Mouse (Mus musculus) embryo, embryonic 10 days (tissue): ENCODE data around the gene Ldlrad1.

Experiments used
- DNase-seq: peaks from one replicate; pipeline ENCODE4 v3.0.0-alpha.2; 2015; ENCODE audit warnings: low spot score

Ldlrad1 gene

DNA sequence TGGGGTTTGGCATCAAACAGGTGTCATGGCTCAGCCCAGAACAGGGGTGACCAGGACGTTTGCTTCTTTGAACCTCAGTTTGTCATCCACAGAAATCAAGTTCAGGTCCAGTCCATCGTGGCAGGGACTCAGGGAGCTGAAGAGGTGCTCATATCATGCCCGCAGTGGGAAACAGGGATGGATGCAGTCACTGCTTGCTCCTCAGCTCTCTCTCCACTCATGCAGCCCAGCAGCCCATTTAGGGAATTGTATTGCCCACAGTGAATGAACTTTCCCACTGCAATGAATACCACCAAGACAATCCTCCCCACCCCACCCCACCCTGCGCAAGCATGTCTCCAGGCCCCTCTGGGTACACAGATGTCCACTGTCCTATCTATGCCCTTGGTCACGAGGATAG, 3.0 kb downstream of the Ldlrad1 start:
- DNase-seq: no peak

DNA sequence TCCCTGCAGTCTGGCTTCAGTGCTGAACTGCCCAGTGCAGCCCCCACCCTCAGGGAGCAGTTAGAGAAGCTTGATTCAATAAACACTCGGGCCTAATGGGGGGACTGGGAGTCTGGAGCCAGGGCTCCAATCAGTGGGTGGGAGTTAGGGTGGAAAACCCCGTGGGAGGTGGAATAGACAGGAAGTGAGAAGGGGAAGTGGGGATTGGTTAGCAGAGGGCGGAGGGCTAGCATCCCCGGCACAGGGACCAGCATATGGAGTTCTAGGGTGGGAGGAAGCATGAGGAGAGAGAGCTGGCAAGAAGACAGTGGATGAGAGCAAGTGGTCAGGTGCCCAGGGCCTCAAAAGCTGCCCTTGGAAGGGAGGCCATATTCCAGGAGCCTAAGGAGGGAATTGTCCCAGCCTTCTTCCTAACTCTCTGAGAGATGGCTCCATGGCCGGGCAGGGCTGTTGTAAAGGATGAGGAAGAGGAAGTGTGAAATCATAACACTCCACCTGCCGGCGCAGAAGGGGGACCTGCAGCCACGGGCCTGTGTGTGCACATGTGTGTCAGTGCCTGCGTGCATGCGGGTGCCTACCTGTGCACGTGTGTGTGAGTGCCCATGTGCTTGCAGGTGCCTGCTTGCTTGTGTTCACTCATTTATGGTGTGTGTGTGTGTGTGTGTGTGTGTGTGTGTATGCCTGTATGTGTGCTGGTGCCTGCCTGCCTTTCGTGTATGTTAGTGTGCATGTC, 4.5 kb downstream of the Ldlrad1 start:
- no peak for DNase-seq

DNA sequence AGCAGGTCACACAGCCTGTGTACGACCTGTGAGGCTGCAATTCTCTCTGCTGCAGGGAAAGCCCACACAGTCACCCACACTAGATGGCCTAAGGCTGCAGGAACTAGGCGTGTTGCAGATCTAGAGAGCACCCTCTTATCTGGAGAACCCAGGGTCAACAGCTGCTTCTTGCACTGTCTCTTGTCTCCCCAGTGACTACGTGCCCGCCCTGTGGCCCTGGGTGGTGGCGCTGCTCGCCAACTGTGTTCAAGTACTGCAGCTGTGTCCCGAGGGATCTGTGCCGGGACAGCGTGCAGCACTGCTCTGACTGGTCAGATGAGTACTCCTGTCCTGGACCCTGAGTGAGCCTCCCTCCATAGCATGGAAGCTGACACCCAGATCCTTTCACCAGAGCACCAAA, 8.6 kb downstream of the Ldlrad1 start:
- no peak for DNase-seq

DNA sequence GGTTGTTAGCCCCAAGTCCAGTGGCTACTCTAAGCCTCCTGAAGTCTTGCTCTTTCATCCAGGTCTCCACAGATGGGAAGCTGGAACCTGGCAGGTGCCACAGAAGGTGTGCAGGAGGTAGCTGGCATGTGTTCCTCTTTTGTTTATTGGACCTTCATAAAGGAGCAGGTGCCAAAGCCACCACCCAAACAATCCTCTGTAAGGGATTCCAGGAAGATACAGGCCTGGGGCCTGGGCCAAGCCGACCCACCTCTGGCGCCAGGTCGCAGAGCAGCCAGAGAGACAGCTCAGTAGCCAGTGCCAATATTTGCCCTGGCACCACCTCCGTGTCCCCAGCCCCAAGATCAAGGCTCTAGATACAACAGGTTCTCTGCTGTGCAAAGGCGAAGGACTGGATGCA, 12.5 kb downstream of the Ldlrad1 start:
- no peak for DNase-seq

DNA sequence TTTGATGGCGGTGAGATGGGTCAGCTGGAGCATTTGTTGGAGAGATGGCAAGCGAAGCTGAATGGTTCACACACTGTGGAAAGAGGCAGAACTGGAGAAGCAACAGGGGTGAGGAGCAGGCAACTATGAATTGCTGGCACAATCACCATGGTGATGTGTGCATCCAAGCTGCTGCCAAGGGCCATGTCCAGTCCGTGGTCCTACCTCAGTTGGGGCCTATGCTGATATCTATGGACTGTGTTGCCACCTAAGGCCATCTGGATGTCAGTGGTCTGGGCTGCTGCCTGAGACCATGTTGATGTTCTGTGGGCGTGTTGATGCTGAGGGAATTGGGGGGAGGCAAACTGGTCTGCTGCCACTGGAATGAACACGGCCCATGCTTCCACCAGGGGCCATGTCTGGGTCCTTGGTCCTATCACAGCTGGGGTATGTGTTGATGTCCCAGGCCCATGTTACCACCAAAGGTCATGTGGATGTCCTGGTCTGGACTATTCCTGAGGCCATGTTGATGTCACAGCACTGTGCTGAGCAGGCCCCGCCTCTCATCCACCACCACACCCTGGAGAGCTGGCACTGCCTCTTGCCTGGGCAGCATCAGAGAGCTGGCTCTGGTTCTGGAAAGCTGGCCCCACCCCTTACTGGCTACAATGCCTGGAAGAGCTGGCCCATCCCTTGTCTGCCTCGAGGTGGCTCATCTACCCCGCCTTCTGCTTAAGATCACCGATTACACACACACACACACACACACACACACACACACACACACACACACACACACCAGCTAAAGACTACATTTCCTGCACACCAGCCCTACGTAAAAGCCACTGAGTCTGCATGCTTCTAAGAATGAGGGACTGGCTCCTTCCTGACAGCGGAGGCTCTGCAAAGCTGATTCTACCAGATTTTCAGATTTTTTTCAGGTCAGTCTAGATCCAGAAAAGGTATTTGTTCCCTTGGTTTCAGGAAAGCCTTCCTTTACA, 14.5 kb downstream of the Ldlrad1 start:
- DNase-seq: no peak

DNA sequence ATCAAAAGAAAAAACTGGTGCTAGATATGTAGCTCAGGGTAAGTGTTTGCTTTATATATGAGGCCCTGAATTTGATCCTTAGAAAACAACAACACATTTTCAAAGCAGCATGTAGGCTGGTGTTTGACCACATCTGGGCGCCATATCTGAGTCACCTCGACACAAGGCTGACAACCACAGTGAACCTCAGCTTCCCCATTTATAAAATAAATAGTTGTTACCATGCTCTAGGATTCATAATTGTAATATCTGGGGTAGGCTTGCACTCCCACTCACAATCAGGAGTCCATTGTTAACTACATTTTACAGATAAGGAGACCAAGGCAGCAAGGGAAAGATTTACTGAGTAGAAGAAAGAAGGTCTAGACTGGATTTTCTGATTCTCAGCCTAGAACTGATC, 17.3 kb downstream of the Ldlrad1 start:
- DNase-seq: no peak

DNA sequence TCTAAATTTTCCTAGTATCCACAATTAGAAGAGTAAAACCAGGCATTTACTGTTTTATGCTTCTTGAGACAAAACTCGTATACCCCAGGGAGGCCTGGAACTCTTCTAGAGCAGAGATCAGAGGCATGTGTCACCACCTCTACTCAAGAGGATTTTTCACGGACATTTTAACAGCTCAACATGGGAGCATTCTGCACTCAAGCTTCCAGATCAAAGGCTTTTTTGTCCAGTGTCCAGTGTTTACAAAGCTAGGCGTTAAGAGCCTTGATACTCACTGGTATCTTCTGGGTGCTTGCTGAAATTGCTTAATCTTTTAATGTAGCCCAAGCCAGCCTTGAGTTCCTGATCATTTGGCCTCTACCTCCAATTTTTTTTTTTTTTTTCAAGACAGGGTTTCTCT, 23.2 kb downstream of the Ldlrad1 start:
- DNase-seq: no peak

DNA sequence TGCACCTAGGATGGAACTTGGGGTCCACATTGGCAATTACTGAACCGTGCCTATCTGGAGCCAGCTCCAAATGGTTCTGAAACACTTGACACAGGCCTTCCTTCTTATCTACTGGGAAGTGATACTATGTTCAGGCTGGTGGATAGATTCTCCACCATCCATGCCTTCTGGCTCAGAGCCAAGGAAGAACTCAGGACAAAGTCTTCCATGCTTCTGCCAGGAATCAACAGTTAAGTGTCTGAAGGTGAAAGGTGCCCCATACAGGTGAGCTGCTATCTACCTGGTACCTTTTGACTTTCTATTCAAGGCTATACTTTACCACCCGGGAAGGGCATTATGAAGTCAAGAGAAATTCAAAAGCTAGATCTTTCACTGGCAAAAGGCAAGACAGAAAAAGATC, 29.3 kb downstream of the Ldlrad1 start:
- no peak for DNase-seq

DNA sequence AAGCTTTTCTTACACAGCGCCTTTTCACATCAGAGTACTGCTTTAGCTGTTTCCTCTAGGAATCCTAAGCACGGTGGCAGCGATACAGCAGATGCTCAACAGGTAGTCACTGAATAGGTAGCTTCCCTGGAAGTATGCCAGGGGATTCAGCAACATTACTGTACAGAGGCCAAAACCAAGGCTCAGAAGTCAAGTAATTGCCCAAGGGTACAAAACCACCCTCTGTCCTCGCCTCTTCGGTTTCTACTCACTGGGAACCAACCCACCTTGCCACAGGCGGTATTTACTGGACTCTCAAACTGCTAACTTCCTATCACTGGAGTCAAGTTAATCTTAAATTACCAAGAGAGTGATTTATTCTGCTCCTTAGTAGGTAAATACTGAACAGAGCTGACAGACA, 31.2 kb downstream of the Ldlrad1 start:
- no peak for DNase-seq

DNA sequence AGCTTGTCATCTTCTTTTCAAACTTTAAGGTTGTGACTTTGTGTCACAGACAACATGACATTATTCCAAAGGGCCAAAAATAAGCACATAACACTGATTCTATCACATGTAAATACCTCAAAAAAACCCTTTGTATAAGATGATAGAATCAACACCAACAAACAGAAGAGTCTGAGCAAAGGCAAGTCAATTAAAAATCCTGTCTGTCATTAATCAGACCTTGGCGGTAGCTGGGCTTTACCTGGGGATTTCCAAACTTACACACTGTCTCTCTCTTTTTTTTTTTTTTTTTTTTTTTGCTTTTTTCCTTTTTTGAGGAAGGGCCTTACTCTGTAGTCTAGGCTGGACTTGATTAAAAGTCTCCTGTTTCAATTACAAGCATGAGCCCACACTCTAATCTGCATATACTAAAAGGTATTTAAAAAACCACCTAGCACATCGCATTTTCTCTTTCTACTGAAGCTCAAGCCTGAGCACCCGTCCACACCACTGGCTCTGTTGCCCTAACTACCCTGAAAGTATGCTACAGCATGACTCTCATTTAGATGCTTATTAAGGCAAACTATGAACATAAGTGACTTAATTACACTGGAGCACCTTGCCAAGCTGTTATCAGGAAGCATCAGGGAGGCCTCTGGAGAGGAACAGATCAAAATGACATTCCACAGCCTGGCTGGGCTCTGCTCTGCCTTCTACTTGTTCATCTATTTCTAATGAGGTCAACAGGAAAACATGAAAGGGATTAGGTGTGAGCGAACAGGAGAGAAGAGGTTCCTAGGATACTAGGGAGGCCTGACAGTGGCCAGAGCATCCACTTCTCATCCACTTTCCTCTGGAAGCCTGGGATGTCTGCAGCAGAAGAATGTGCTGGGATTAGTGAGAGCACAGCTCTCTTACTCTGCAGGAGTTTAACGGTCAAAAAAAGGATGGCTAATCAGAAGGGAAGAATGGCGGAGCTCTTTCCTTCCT, 34.7 kb downstream of the Ldlrad1 start:
- no peak for DNase-seq

DNA sequence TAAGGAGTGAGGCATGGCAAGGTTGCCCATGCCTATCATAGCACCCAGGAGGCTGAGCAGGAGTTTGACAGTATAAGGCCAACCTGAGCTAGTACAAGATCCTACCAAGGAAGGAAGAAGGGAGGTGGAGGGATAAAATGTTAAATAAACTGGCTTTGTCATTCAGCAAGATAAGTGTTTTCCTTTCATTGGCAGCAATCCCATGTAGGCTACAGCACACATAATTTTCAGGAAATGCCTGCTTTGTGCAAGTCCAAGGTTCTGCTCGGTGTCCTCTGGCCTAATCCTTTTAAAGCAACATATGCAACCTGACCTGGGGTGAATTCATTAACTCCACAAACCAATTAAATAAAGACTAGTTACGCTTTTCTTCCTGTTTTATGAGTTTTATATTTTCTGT, 36.4 kb downstream of the Ldlrad1 start:
- no peak for DNase-seq

DNA sequence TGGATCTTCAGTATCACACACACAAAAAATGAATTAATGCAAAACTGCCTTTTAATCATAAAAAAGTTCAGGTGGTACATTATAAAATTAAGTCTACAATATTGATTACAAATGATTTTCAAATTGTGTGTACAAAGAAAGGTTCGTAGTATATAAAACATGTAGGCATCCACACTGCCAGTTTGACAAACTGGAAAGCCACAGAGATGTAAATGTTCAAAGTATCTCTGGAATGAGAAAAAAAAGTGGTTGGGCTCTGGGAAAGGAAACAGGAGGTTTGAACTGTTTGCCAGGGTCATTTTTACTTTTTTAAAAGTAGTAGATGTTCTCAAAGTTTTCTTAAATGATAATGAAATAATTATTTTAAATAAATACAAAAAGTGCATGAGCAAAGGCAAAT, 37.1 kb downstream of the Ldlrad1 start:
- DNase-seq: no peak

DNA sequence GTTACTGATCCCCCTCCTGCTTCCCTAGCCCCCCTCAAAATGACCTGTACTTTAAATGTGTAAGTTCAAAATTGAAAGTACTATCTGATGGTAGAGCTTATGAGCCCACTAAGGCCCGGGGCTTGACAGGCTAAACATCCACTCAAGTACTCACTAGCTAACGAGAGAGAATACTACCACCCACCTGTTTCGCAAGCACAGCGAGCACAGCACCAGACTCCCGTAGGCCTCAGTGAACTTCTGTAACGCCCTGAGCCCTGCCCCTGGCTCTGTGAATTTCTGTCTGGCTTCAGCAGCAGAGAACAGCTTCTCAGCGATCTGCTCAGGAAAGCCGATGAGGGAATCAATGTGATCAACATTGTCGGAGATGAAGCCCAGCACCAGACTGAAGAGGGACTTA, 38.1 kb downstream of the Ldlrad1 start:
- no peak for DNase-seq

DNA sequence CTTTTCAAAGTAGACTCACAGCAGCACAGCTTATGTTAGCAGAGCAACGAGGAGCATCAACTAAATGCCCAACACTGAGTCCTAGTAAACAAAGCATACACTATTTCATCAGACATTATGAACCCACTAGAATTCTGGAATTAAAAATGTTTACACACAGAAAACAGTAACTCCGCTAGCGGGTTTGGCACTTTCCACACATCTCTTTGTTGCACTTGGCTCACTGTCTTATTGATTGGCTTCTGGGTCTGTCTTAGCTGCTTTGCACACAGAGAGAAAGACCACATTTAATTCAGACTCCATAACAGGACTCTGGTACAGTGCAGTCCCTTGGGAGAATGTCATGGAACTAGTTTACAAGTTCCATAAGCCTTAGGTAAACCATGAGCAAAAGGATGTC, 39.1 kb downstream of the Ldlrad1 start:
- DNase-seq: no peak

DNA sequence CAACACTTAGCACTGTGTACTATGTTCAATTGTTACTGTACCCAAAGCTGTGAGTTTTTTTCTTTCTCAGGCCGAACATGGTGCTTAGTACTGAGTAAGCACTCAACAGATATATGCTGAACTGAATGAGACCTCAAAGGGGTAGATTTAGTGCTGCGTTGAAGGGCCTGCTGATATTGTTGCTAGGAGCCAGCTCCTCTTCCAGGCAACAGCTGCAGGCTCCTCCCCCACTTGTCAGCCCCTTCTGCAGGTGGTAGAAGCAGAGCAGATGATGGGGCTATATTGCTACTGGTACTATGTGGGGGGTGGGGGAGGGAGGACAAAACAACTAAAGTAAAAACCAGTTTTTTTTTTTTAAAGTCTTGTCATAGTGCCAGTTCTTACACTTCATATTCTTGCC, 40.5 kb downstream of the Ldlrad1 start:
- DNase-seq: no peak

DNA sequence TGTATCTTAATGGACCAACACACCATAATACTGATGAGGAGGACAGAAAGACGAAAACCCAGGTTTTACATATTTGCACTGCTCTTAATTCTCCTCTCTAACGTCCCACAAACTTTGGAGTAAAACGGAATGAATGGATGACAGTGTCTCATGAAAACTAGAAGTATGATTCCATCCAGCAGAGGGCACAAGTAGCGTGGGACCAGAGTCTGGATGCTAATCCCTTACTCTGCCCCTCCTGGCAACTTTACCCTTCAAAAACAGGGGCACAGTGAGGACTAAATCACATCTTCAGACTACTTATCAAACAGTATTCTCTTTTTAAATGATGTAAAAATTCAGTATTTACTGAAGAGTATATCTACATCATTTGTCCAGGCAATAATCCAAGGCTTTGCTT, 41.5 kb downstream of the Ldlrad1 start:
- peak; percentile 83 for DNase-seq

DNA sequence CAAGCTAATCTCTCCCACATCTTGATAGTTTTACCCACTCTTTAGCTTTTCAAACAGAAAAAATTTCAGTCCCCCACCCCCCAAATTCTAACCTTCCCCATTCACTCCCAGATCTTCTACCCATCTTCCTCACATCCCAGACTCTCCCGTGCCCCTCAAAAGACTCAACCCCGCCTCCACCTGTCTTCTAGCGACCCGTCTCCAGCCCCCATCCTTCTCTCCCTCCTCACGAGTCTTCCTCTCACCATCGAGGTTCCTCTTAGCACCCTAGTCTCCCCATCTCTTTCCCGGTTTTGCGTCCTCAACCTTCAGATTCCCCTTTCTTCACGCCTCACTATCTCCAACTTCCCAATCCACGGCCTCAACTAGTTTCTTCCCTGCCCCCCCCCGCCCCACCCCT, 43.5 kb downstream of the Ldlrad1 start:
- peak; percentile 11 for DNase-seq

DNA sequence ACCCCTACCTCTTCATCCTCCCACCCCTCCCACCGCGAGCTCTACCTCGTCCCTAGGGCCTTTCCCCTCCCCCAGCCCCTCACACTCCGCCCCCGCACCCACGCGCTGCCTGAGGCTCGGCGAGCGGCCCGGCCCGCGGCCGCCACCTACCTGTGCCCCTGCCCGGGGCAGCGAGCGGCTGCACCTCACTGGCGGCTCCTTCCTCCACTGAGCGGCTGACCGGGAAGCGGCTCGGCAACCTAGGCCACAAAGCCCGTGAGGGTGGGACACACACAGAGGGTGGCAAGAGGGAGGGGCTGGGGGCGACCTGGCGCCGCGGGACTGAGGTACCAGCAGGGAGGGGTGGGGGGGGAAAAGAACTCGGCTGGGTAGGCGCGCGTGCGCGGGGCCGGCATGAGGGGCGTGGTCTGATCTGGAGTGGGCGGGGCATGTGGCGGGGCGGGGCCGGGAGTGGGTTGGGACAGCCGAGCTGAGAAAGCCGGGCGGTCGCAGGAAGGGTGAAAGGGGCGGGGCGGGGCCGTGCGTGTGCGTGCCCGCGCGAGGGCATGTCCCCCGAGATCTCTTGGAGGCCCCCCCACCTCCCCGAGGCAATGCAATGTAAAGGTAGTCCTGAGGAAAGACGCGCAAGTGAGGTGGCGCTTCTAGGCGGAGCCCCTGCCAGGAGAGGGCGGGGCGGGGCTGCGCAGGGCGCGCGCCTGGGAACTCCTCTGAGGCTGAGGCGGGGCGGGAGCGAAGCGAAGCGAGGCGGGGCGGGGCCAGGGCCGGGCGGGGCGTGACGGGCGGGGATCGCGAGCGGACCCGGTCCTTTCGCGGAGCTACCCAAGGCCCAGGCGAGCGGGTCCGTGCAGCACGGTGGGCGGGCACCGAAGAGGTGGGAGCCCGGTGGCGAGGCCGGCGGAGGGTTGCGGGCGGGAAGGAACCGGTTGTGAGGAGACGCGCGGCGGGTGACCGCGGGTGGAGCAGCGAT, 44.4 kb downstream of the Ldlrad1 start, which contains the start of the genes Lrrc42 and Hspb11:
Lrrc42 (minus strand) TSS at position 408 of the 967 bp plus-strand sequence.
Hspb11 (plus strand) TSS at position 469 of the 967 bp plus-strand sequence.
- DNase-seq: peak; percentile 92

DNA sequence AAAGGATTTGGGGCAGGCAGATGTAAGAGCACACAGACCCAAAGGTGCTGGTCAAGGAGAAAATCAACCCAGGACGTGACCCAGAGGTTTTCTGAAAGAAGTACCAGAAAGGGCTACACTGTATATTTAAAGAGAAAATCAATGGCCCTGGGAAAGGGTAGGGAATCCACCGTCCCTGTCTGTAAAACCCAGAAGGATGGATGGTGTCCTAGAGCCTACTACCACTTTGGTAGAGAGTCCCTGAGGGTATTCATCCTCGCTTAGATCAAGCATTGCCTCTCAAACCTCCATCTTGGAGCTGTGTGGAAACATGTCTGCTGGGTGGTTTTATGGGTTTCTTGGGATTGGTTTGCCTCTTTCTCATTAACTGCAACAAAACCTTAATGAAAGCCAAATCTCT, 45.4 kb downstream of the Ldlrad1 start:
- DNase-seq: no peak

DNA sequence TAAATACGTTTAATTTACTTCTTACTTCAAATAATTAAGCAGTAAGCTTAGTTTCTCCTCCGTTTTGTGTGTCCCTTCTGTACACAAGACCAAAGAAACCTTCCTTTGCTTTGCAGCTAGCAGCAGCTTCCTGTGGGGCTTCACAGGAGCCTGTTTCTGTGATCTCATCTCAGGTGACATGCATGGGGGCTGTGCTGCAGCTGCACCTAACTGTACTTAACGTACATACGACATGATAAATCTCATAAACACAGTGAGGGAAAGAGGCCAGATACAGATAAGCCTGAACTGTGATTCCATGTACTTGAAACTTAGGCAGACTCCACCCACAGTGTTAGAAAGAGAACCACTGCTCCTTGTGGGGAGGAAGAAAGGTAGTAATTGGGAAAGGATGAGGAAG, 51.0 kb downstream of the Ldlrad1 start:
- no peak for DNase-seq
